Mouse (Mus musculus) embryo, embryonic 11 days (tissue): ENCODE results near the gene Tmem94.
"Not testable (repeated sequence)": the region's sequence is repeated elsewhere in the genome, so short reads cannot be mapped to it uniquely, and the experiment has no call there.

Experiments used
- DNase-seq: peaks from one replicate; pipeline ENCODE4 v3.0.0-alpha.2; 2015

Gene Tmem94

DNA sequence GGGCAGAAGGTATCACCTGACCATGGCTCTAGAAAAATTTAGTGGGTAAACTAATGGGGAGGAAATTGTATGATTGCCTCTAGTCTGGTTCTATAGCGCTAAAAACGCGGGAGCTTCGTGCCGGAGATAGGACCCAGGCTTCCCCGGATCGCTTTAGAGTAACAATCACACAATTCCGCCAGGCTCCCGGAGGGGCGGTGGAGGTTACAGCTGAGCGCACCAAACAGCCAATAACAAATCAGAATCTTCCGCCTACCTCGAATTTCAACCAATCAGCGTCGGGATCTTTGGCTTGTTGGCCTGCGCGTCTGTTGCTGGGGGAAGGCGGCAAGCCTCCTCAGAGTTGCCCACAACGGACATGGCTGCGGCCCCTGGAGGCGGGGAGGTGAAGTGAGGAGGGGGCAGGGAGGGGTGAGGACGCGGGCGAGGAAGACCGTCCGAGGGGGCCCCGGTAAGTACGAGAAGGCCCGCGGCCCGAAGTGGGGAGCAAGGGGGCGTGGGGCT lies at the start of gene Tmem94:
Gene Tmem94, plus strand, starts transcription at position 331 of the 504 bp plus-strand sequence.
- peak; percentile 98 for DNase-seq

DNA sequence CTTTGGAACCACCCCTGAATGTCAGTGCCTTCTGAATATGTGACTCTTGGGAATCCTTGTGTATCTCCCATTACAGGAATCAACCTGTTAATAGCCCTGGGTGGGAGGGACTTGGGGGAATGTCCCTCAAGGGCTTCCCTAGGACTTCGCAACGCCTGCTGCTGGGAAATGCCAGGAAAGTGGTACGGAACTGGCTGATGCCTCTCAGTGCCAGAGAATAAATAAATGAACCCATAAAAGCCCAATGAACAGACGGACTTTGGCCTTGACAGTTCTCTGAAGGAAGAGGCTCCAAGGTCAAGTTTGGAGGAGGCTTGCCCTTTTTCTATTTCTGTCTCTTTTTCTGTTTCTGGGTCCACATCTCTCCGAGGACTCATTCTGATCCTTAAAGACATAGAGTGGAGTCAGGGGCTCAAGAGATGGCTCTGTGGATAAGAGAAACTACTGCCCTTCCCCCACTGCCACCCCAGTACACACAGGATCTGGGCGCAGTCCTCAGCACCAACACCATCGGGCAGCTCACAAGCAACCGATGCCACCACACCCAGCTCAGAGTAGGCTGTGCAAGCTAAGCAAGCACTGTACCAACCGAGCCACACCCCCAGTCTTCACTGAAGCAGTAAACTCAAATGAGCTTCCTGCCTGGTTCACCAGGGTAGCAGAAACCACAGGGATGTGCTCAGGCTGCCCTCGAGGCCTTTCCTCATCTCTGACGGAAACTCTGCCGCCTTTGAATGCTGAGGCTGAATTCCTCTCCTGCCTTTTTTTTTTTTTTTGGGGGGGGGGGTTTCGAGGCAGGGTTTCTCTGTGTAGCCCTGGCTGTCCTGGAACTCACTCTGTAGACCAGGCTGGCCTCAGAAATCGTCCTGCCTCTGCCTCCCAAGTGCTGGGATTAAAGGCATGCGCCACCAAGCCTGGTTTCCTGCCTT lies 48.6 kb upstream of the Tmem94 start:
- DNase-seq: no peak

DNA sequence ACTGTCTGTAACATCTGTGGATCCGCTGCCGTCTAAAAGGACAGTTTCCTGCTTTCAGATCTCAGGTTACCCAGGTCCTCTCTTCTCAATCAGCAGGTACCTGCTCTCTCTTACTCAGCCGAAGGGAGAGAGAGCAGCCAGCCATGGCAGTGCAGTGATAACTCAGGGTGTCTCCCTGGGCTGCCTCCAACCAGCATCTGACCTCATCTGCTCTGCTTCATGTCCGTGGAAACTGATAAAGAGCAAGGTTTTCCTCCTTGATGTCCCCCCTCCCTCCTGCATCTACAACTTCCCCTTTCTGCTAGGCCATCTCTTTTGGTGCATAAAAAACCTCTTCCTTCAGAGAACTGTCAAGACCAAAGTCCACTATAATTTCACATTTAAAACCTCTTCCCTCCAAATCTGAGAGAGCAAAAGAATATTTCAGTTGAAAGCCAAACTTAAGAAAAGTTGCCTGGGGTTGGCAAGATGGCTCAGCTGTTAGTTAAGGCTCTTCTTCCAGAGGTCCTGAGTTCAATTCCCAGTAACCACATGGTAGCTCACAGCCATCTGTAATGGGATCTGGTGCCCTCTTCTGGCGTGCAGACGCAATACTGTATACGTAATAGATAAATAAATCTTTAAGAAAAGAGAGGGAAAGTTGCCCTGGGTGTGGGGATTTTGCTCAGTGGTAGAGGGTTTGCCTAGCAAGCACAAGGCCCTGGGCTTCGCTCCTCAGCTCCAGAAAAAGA lies 47.4 kb upstream of the Tmem94 start:
- no peak for DNase-seq

DNA sequence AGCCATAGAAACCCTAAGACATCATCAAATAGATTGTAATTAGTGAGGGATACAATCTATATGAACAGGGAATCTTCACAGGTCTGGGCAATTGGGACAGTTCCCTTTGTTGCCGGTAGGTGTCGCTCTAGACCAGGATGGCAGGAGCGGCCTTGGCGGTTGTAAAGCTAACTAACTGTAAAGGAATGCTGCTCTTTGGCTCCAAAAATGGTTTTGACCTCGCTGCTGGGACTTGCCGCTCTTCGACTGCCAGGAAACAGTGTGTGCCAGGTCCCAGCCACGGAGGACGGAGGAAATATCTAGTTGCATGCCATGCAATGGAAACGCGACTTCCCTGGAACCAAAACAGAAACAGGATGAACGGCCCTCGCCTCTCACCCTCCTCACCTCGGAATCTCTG lies 42.6 kb upstream of the Tmem94 start:
- peak; percentile 82 for DNase-seq

DNA sequence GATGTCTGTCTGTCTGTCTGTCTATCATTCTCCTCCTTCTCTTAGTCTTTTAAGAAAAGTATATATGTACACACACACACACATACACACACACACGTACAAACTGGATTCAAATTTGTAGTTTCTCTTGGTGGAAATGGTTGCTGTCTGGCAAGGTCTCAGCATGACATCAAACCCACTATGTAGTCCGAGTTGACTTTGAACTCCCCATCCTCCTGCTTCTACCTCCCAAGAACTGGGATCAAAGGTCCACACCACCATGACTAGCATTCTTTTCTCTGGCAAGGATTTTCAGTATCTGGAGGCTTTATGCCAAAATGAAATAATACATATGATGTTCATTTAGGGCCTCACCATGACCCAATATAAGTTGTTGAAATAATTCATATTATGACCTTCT lies 42.0 kb upstream of the Tmem94 start:
- DNase-seq: no peak

DNA sequence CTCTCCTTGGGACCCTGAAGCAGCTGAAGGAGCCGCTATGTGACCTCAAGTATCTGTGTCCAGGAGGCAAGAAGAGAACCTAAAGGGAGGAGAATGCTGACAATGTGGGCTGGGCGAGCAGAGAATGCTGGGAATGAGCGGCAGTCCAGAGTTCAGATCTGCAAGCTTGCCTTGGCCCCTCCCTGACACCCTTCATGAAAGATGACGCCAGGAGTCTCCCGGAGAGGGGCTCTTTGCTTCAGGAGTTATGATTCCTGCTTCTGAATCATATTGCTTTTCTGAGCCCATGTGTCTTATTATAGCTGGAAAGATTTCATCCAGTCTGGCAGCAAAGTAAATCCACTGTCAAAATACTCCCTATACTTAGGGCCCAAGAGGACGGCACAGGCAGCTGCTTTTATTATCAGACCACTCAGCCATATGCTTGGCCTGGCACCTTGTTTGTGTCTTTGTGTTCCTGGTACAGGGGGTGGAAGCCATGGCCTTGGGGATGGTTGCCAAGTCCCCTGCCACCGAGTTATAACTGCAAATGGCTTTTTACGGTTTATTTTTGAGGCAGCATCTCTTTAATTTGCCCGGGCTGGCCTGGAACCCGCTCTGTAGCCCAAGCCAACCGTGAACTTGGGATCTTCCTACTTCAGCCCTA lies 31.1 kb upstream of the Tmem94 start:
- DNase-seq: no peak

DNA sequence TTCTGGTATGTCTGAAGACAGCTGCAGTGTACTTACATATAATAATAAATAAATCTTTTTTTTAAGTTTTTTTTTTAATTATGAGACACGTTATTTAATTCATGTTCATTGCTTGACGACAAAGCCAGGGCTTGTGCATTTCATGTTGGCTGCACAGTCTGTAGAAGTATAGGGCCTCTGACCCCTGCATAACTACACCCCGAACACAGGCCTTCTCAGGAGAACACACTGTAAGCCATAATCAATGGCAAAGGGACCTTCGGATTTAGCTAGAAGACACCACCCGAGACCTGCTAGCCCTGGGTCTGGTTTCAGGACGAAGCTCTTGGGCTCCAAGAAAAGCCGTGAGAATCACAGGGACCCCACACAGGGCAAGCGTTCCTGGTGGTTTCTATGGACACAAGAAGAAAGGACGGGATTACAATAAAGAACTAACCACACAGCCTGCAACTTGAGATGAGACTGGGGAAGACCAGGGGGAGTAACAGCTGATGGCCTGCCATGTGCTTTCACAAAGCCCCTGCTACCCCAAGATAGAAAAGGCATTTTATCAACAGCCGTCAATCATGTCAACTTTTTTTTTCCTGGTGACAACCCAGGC lies 27.5 kb upstream of the Tmem94 start:
- DNase-seq: peak; percentile 56

DNA sequence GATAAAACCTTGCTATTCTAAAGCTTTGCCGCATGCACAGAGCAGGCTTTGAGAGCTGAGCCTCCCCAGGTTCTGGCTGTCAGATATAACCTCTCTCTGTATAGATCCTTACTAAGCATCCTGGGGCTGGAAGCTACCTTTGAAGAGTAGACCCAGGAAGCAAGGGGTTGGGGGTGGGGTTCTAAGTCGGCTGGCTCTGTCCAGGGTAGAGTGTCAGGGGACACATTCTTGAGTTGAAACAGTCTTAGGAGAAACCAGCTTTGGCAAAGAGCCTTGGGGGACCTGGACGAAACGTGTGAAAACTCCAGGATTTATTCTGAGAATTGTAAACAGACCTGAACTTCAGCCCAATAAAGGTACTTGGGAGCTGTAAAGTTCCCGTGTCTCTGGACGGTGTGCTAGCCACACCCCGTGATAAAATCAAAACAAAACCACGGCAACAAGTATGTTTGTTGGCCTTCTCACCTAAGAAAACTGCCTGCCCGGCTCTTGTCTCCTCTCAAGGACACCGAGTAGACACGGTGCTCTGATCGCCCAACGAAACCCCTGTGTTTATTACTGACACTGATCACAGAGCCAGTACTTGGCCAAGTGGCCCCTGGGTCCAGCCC lies 26.9 kb upstream of the Tmem94 start:
- DNase-seq: no peak

DNA sequence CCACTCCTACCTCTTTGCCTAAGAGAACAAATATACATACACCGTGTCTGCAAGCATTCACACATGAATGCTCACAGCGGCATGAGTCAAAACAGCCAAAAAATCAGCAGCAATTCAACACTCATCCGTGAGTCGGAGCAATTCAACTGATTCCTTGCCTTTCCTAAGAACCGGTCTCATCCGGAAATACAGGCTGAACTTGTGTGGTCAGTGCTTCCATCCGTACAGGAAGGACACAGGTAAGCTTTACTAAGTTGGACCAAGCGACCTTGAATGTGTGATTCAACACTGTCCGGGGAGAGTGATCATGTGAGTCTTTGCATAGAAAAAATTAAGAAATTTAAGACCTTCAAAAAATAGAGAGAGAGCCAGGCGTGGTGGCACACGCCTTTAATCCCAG lies 24.2 kb upstream of the Tmem94 start:
- DNase-seq: no peak

DNA sequence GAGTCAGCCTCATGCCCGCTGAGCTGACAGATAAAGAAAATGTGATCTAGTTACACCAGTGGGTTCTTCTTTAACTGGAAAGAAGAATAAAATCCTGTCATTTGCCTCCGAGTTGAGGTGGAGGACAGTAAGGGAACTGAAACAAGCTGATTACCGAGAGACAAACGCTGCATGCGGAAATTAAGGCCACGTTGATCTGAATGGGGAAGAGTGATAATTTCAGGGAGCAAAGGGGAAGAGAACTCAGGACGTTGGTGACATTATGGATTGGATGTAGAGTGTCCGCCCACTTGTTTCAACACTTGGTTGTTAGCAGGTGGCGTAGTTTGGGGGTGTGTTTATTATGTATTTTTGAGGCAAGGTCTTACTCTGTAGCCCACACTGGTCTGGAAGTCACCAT lies 22.3 kb upstream of the Tmem94 start:
- no peak for DNase-seq

DNA sequence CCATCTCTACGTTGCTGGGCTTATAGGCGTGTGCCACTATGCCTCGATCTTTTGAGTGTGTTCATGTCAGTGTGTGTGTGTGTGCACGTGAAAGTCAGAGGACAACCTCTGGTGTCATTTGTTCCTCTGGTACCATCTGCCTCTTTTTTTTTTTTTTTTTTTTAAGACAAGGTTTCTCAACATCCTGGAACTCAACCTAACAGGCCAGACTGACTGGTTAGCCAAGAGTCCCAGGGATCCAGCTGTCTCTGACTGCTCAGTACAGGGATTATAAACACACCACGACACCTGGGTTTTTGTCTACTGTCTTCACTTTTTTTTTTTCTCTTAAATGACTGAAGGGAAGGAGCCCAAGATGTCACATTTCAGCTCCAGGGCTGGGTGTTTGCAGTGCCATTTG lies 20.8 kb upstream of the Tmem94 start:
- no peak for DNase-seq

DNA sequence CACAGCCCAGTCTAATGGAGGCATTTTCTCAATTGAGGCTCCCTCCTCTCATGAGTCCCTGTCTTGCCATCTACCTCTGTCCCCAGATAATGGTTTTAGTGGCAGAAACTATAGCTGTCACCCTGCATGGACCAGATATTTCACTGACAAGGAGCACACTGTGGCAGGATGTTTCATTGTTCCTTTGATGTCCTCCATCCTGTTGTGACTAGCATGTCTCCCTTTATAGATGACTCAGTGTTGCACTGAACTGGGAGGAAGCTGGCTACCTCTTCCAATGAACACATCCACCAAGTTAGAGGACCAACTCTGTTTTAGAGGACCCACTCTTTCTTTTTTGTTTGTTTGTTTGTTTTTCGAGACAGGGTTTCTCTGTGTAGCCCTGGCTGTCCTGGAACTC lies 19.1 kb upstream of the Tmem94 start:
- no peak for DNase-seq

DNA sequence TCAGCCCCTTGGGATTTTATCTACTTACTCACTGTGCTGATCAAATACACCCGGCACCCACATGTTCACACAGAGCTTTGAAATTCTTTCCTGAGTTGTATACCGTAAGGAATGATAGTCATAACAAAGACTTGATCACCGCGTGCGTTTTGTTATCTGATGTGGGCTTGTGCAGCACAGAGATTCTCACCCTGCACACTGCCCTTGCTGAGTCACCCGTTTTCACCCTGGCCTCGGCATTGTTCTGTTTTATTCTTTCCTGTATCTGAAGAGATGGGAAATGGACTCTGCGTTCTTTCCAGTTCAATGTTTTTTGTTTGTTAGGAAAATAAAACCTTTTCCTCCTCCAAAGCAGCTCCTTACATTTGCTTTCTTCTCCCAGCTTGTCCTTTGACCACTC lies 18.5 kb upstream of the Tmem94 start:
- no peak for DNase-seq

DNA sequence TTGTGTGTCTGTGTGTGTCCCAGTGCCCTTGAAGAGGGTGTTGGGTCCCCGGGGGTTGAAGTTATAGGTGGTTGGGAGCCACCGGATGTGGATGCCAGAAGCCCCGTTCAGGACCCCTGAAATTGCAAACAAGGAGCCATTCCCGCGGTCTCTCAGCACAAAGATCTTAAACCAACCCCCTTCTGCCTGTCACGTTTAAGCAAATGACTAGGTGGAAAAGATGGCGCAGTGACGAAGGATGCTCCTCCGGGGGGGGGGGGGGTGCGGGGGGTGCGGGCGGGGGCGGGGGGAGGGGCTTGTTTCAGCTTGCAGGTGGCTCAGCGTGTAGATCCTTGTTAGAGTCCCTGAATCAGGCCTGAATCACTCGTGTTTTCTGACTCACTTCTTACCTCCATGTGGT lies 17.9 kb upstream of the Tmem94 start:
- peak; percentile 45 for DNase-seq

DNA sequence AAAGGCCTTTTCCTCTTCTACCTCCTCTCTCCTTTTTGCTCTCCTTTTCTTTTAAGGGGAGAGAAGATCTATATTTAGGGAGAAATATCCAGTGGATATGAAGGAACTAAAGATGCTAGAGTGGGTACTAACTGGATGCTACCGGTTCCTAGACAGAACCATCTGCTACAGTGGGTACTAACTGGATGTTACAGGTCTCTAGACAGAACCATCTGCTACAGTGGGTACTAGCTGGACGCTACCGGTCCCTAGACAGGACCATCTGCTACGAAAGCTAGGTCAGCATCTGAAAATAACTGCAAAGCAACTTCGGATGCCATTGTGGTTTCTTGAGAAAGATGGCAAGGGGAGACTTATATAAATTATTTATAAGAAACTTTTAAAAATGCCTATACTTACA lies 15.4 kb upstream of the Tmem94 start:
- no peak for DNase-seq

DNA sequence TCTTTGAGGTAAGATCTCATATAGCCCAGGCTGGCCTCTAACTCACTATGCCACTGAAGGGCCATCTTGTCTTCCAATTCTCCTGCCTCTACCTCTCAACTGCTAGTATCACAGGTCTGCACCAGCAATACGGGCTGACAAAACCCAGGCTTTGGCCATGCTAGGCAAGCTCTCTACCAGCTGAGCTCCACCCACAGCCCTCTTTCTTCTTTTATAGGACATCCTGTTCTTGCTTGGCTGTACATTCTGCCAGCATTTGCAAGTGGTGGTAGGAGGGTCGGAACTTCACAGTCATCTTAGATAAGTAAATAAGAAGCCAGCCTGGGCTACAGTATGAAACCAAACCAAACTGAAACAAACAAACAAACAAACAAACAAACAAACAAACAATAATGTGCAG lies 13.5 kb upstream of the Tmem94 start:
- no peak for DNase-seq

DNA sequence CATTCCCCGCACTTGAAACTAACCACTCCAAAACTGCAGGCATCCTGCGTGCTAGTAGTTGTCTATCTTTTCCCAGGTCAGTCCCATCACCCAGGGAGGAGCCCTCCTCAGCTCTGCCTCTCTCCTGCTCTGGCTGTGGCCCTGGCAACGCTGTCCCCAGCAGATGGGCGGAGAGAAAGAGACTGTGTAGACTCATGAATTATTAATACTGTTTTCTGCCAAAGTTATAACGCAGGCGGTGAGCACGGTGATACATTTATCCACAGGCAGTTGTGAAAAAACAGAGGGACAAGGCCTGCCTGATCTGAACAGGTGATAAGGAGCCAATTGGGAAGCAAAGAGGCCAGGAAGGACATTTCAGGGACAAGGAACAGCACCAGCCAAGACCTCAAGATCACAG lies 12.6 kb upstream of the Tmem94 start:
- peak; percentile 40 for DNase-seq

DNA sequence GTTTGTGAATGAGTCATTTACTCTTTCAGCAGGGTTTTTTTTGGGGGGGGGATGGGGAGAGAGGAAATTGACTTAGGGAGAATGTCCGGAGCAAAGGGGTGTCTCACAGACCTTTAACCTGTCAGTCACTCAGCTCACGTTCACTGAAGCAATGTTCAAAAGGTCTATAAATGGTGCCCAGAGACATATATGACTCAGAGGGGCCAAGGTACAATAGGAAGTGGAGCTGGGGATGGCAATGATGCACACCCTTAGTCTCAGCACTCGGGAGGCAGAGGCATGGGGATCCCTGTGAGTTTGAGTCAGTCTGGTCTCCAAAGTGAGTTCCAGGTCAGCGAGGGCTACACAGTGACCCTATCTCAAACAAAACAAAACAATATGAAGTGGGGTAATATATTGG lies 11.7 kb upstream of the Tmem94 start:
- no peak for DNase-seq

DNA sequence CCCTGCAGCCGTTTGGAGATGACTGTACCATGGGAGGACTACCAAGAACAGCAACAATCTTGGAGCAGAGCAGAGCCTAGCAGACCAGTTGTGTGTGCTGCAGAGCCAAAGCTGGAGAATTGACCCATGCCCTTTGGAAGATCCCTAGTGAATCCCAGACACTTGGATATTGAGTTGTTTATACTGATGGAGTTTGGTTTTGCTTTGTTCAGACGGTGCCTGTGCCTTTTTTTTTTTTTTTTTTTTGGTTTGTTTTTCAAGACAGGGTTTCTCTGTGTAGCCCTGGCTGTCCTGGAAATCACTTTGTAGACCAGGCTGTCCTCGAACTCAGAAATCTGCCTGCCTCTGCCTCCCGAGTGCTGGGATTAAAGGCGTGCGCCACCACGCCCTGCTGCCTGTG lies 3.1 kb upstream of the Tmem94 start:
- DNase-seq: not testable (repeated sequence)

DNA sequence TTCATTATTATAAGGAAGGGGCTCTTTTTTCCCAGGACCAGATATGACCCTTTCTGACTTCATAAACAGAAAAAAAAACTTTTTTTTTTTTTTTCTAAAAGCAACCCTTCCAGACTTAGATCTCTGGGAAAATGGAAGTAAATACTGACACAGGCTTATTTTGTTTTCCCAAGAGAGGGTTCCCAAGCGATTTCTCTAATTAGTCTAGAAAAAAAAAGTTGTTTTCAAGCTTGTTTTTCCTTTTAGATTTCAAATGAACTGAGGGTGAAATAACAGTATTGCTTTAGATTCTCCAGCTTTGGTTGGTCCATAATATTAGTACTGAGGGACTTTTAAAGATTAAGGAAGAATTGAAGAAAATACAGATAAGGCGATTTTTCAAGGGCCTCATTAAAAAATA lies 535 bp upstream of the Tmem94 start:
- DNase-seq: no peak

DNA sequence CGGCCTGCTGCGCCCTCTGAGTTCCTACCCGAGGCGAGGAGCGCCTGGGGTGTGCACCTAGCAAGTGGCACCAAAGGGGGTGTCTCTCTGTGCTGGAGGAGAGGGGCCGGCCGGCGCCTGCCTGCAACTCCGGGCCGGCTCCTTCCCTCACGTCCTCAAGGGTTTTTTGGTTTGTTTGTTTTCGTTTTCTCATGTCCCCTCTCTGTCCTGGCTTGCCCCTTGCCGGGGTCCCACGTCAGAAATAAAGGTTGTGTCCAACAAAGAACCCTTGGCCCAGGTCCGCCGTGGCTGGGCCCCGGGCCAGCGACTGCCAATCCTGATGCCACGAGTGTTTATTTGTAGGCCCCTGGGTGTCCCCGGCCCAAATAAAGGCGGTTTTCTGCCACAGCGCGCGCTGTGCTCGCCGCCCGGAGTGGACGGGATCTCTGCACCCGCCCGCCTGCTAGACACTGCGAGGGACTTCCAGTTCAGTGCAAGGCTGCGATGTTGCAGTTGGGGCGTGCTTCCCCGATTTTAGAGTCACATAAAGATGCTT lies 441 bp downstream of the Tmem94 start:
- DNase-seq: peak; percentile 68

DNA sequence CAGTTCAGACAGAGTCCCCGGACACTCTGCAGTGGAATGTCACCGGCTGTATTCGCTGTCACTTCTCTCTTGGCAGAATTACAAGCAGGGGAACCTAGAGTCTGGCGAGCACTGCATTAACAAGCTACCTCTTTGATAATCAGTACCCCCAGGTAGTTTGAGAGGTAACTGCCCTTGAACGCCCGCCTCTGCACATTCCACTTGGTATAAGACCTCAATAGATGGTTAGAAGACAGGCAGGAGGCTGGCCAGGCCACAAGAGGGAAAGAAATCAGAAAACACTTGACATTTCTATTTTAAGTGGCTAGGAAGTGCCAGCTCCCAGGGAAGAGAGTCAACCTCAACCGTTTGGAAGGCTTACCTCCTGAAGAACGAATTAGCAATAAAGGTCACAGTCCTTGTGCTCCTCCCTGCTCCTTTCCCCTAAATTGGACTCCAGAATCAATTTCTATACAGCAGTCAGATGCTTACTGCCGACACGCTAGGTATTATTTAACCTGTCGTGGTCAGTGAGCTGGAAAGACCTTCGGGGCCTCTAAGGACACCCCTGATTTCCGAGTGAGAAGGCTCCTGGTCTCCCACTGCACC lies 1.2 kb downstream of the Tmem94 start:
- no peak for DNase-seq
